Mouse (Mus musculus) heart, embryonic 14.5 days (tissue): ENCODE measurements around the gene Synrg. TPM values are rescaled to one million over a fixed set of nuclear protein-coding genes. Genes with fewer than 3 reads are reported as not detected.

Experiments
- ATAC-seq: fragments of 200-750 bp; cut with Nextera tagmentation; 2 replicates; pipeline ENCODE4 v1.8.0; 2017; ENCODE audit warnings: low read depth, moderate TSS enrichment; ENCODE audit not compliant: insufficient number of reproducible peaks, insufficient read depth, low FRiP score
- H3K27ac ChIP-seq, 2 experiments: fragments of 200-500 bp in 1 of 2; fragments of 300-500 bp in 1 of 2; sonication (generic) in 1 of 2; replicated peaks in 1 of 2; 2 replicates each; pipeline ENCODE4 v1.5.1; 2012 to 2014; ENCODE audit warnings: low read depth in 2 of 2, low read length in 2 of 2, control low read depth in 1 of 2, mild to moderate bottlenecking in 1 of 2, mixed read lengths in 1 of 2; ENCODE audit not compliant: control insufficient read depth in 1 of 2, insufficient read depth in 1 of 2
- H3K27me3 ChIP-seq: fragments of 300-500 bp; sonication (generic); 2 replicates; pipeline ENCODE4 v1.6.1; 2014; ENCODE audit warnings: mild to moderate bottlenecking, low read length, control low read depth; ENCODE audit not compliant: control insufficient read depth, insufficient read depth
- H3K36me3 ChIP-seq: fragments of 300-500 bp; sonication (generic); 2 replicates; pipeline ENCODE4 v1.6.1; 2014; ENCODE audit warnings: mild to moderate bottlenecking, control low read depth, low read length, mixed read lengths; ENCODE audit not compliant: control insufficient read depth, insufficient read depth
- H3K4me1 ChIP-seq, 2 experiments: fragments of 200-500 bp in 1 of 2; fragments of 300-500 bp in 1 of 2; sonication (generic) in 1 of 2; 2 replicates each; pipeline ENCODE4 v1.6.1; 2012 to 2014; ENCODE audit warnings: low read length in 2 of 2, control low read depth in 1 of 2, mixed read lengths in 1 of 2; ENCODE audit not compliant: control insufficient read depth in 2 of 2, insufficient read depth in 2 of 2
- H3K4me2 ChIP-seq: fragments of 300-500 bp; sonication (generic); 2 replicates; pipeline ENCODE4 v1.6.1; 2014; ENCODE audit warnings: mild to moderate bottlenecking, low read length
- H3K4me3 ChIP-seq, 2 experiments: fragments of 200-500 bp in 1 of 2; fragments of 300-500 bp in 1 of 2; sonication (generic) in 1 of 2; 2 replicates each; pipeline ENCODE4 v1.5.1; 2012 to 2014; ENCODE audit warnings: low read length in 2 of 2, mild to moderate bottlenecking in 2 of 2, control low read depth in 1 of 2, low read depth in 1 of 2, moderate library complexity in 1 of 2; ENCODE audit not compliant: control insufficient read depth in 1 of 2, insufficient read depth in 1 of 2
- H3K9ac ChIP-seq: fragments of 300-500 bp; sonication (generic); 2 replicates; pipeline ENCODE4 v1.6.1; 2014; ENCODE audit warnings: mild to moderate bottlenecking, low read length
- H3K9me3 ChIP-seq: fragments of 300-500 bp; sonication (generic); 2 replicates; pipeline ENCODE4 v1.6.1; 2016; ENCODE audit warnings: low read length, control low read depth; ENCODE audit not compliant: control insufficient read depth
- WGBS: fragments of 180-500 bp; shearing (Covaris S2); extraction: QIAGEN DNeasy Blood & Tissue Kit; methylation state at CpG from one replicate; pipeline ENCODE4 v1.1.7; 2014; 5-methylcytosine and 5-hydroxymethylcytosine counted together
- polyA plus RNA-seq: library from polyadenylated mRNA; unstranded; fragments of >200 nt; fragmentation: Nextera tagmentation; extraction: Ambion mirVana; gene quantifications from 2 replicates; pipeline ENCODE4 v1.2.1, GENCODE M21; 2014

Synrg gene
- polyA plus RNA-seq, 1 experiment from 2014 or later: 10.8 TPM

DNA sequence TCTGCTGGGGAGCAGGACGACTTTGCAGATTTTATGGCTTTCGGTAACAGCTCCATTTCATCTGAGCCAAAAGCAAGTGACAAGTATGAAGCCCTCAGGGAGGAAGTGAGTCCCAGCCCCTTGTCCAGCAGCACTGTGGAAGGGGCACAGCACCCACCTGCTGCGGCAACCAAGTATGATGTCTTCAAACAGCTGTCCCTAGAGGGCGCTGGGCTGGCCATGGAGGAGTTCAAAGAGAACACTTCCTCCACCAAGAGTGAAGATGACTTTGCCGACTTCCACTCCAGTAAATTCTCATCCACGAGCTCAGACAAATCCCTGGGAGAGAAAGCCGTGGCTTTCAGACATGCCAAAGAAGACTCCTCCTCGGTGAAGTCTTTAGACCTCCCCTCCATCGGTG is 44.8 kb downstream of the Synrg start:
- Histone ChIP-seq H3K27me3 (no peaks in the 10 kb centered on the region), H3K36me3 (peaks cover 33% of the 10 kb centered on the region), H3K4me2 (no peak overlapping the region), H3K9me3 (no peaks in the 10 kb centered on the region), H3K4me1 (no peaks in the 10 kb centered on the region), H3K4me3 (no peak overlapping the region), H3K9ac (no peak overlapping the region), H3K27ac (no peak overlapping the region)
- 89% methylated on average over 9 of the region's 9 CpGs for WGBS
- no peak for ATAC-seq

DNA sequence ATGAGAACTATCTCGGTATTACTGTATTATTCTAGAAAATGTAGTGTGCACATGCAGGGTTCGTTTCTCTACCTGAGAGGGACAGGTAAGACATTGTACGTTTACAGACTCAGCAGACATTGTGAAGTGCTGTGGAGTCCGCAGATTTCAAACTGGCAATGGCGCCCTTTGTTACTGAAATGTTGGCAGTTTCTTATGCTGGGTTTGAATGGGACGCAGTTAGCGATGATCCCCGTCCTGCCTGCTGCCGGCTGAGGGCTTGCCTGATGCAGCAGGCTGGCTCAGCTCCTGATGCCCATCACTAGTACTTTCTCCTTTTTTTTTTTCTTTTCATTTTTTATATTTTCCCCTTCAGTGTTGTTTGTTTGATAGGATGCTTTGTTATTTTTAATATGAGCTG is 46.2 kb downstream of the Synrg start:
- no peak overlapping the region for H3K4me2 ChIP-seq
- peaks cover 24% of the 10 kb centered on the region for H3K36me3 ChIP-seq
- H3K4me1 ChIP-seq: no peaks in the 10 kb centered on the region
- no peak overlapping the region for H3K9ac ChIP-seq
- H3K27me3 ChIP-seq: no peaks in the 10 kb centered on the region
- H3K9me3 ChIP-seq: no peaks in the 10 kb centered on the region
- no peak overlapping the region for H3K27ac ChIP-seq
- ATAC-seq: no peak
- no peak overlapping the region for H3K4me3 ChIP-seq
- WGBS: 89% methylated on average over 9 of the region's 9 CpGs

DNA sequence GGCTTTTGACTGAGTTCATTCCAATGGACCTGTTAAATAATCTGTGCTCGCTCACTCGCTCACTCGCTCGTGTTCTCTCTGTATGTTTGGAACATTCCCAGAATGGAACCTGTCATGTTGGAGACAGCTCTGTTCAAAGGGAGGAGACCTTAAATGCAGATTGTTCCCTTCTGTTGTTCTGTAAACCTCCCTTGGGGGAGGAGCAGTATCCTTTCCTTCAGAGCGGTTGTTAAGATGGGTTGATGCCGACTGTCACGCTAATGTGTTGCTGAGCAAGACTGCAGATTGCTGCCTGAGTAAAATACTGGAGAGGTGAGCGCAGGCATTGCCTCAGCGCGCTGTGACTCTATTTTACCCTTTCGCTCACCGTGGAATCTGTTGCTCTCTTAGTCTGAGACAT is 46.8 kb downstream of the Synrg start:
- 55% methylated on average over 12 of the region's 12 CpGs for WGBS

DNA sequence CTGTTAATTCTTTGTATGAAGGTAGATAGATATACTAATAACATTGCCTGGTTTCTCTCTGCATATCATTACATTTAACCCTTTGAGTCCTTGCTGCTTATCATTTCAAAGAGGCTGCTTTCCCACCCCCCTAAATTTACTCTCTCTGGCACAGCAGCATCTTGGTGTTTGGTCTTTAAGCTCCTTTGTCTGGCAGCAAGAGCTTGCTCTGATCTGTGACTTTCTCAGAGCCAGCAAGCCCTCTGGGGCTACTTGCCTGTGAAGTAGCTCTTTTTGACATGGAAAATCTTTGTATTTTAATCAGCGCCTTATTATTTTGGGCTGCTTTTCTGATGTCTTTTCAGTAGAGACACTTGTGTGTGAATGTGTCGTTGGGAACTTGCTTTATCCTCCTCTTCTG is 47.3 kb downstream of the Synrg start:
- Histone ChIP-seq H3K4me2 (no peak overlapping the region), H3K4me3 (no peak overlapping the region), H3K27me3 (no peaks in the 10 kb centered on the region), H3K9ac (no peak overlapping the region), H3K9me3 (no peaks in the 10 kb centered on the region), H3K36me3 (peaks cover 19% of the 10 kb centered on the region), H3K4me1 (no peaks in the 10 kb centered on the region), H3K27ac (no peak overlapping the region)
- no peak for ATAC-seq
- 79% methylated on average over 2 of the region's 2 CpGs for WGBS

More for the DNA sequence above, 46.8 kb downstream of the Synrg start:
- no peak overlapping the region for H3K9ac ChIP-seq
- H3K4me2 ChIP-seq: no peak overlapping the region
- H3K4me1 ChIP-seq: no peaks in the 10 kb centered on the region
- H3K9me3 ChIP-seq: no peaks in the 10 kb centered on the region
- no peak overlapping the region for H3K27ac ChIP-seq
- no peaks in the 10 kb centered on the region for H3K27me3 ChIP-seq
- no peak for ATAC-seq
- H3K36me3 ChIP-seq: peaks cover 23% of the 10 kb centered on the region
- no peak overlapping the region for H3K4me3 ChIP-seq

DNA sequence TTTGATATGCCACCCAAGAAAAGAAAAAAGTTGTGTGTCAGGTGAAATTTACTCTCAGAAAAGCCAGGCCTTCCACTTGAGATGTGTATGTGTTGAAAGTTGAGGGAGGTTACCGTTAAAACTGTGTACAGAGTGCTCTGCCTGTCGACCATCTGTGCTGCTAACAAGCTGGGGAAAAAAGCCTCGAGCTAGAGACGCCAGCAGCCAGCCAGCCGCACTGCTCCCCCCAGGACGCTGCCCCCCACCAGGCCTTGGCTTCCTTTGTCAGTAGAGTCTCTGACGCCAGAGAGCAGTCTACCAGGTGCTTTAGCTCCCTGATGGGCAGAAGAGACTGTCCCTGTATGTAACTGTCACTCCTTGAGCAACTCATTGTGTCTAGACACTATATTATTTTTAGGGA is 48.9 kb downstream of the Synrg start:
- no peak overlapping the region for H3K4me2 ChIP-seq
- peaks cover 25% of the 10 kb centered on the region for H3K36me3 ChIP-seq
- H3K27me3 ChIP-seq: no peaks in the 10 kb centered on the region
- H3K27ac ChIP-seq: no peak overlapping the region
- H3K9me3 ChIP-seq: no peaks in the 10 kb centered on the region
- H3K4me3 ChIP-seq: no peak overlapping the region
- ATAC-seq: no peak
- no peaks in the 10 kb centered on the region for H3K4me1 ChIP-seq
- WGBS: 37% methylated on average over 7 of the region's 7 CpGs
- no peak overlapping the region for H3K9ac ChIP-seq

DNA sequence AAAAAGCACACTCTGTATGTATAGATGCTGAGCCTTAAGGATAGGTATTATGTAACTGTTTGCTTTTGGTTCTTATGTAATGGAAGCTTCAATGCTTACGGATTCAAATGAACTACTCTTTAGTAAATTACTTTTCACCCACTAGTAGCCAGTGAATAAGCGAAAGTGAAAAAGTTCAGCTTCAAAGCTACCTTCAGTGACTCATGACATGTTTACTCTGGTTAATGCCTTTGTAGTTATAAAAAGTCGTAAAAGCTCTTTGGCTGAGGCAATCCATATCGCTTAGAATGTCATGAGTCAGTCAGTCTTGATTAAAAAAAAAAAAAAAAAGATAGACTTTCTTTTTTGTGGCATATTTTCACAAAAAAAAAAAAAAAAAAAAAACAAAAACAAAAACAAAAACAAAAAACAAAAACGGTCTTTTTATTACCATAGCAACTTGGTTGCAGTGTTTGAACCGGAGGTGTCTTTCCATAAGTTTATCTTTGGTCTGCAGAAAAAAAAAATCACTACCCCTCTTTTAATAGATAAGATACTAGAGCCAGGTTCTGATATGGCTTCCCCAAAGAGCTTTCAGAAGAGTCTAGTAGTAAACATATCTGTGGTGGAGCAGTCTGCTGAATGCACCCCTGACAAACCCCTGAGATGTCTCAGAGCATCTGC is 52.0 kb downstream of the Synrg start:
- Histone ChIP-seq H3K4me2 (no peak overlapping the region), H3K4me3 (no peak overlapping the region), H3K27me3 (no peaks in the 10 kb centered on the region), H3K27ac (no peak overlapping the region), H3K9ac (no peak overlapping the region), H3K4me1 (no peaks in the 10 kb centered on the region), H3K9me3 (no peaks in the 10 kb centered on the region), H3K36me3 (peaks cover 23% of the 10 kb centered on the region)
- ATAC-seq: no peak
- WGBS: 67% methylated on average over 6 of the region's 6 CpGs

DNA sequence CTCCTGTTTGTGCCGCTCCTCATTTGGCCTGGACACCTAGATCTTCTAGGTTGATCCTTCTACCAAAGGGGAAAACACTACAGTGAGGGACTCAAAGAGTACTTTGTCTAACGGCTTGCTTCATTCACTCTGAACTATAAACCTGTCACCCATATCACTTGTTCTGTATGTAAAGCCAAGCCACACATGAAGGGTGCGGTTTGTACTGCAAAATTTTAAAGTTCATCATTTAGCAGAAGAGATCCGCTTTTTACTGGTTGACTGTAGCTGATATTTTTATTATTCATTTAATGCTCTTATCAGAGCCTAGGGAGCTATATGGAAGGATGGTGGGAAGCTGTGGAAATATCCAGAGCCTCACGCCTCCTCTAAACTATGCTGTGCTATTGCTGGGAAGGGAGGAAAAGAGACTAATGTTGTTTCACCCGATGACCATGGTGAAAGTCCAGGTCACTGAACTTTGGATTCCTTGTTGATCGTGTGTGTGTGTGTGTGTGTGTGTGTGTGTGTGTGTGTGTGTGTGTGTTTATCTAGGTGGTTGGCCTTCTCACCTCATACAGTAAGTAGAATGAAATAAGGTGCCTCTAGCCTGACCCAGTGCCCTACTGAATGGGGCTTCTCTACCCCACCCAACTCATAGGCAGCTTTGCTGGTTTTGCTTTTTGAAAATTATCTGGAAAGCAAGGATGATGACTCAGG is 52.7 kb downstream of the Synrg start:
- Histone ChIP-seq H3K4me3 (no peak overlapping the region), H3K27me3 (no peaks in the 10 kb centered on the region), H3K9ac (no peak overlapping the region), H3K27ac (no peak overlapping the region), H3K9me3 (no peaks in the 10 kb centered on the region), H3K4me2 (no peak overlapping the region), H3K4me1 (no peaks in the 10 kb centered on the region), H3K36me3 (peaks cover 28% of the 10 kb centered on the region)
- WGBS: 76% methylated on average over 7 of the region's 7 CpGs
- no peak for ATAC-seq
